Mouse (Mus musculus) CH12.LX (cell line): Measurements from ENCODE around the gene Ung.

ENCODE experiments used
- CTCF ChIP-seq, 2 experiments: IDR thresholded peaks in 1 of 2; conservative IDR thresholded peaks in 1 of 2; 2 replicates each; pipeline ENCODE4 v1.5.1; 2011 to 2012; ENCODE audit warnings: low read depth in 2 of 2, low read length in 2 of 2, improper control_type of control experiment in 1 of 2, inconsistent platforms in 1 of 2, mild to moderate bottlenecking in 1 of 2, moderate library complexity in 1 of 2
- EP300 ChIP-seq: IDR thresholded peaks from 2 replicates; pipeline ENCODE4 v1.6.1; 2011; ENCODE audit warnings: low read length, improper control_type of control experiment
- MAZ ChIP-seq: IDR thresholded peaks from 2 replicates; pipeline ENCODE4 v1.6.1; 2012; ENCODE audit warnings: low read depth, mild to moderate bottlenecking, inconsistent platforms, low read length, improper control_type of control experiment, moderate library complexity
- MEF2A ChIP-seq: IDR thresholded peaks from 2 replicates; pipeline ENCODE4 v1.6.1; 2014; ENCODE audit warnings: low read depth, mild to moderate bottlenecking, inconsistent platforms, low read length, improper control_type of control experiment, borderline replicate concordance
- MXI1 ChIP-seq: IDR thresholded peaks from 2 replicates; pipeline ENCODE4 v1.6.1; 2011; ENCODE audit warnings: mild to moderate bottlenecking, low read depth, low read length, improper control_type of control experiment
- POLR2A ChIP-seq: IDR thresholded peaks from 2 replicates; pipeline ENCODE4 v1.6.1; 2011; ENCODE audit warnings: low read depth, mild to moderate bottlenecking, improper control_type of control experiment, low read length
- SIN3A ChIP-seq: IDR thresholded peaks from 2 replicates; pipeline ENCODE4 v1.6.1; 2012; ENCODE audit warnings: low read length, improper control_type of control experiment, inconsistent platforms

- TF ChIP-seq MAZ (no peak), POLR2A (no peak), SIN3A (no peak), CTCF (conservative IDR thresholded peaks at IDR 0.05 in 1 of 2, IDR thresholded peaks at IDR 0.05 in 1 of 2; ENCODE audit: low read depth in 2 of 2, low read length in 2 of 2) (no peak), MEF2A (no peak), MXI1 (no peak), EP300 (no peak)
Measured at GRCm38 (mm10) chr5:114147043-114147972, 17.1 kb downstream of the Ung start.
